Mouse (Mus musculus) kidney, adult 9 months (tissue): Measurements from ENCODE around the gene Cxcr2.

Source experiments
- DNase-seq: peaks from one replicate; pipeline ENCODE4 v3.0.0; 2022

The Cxcr2 gene

DNA sequence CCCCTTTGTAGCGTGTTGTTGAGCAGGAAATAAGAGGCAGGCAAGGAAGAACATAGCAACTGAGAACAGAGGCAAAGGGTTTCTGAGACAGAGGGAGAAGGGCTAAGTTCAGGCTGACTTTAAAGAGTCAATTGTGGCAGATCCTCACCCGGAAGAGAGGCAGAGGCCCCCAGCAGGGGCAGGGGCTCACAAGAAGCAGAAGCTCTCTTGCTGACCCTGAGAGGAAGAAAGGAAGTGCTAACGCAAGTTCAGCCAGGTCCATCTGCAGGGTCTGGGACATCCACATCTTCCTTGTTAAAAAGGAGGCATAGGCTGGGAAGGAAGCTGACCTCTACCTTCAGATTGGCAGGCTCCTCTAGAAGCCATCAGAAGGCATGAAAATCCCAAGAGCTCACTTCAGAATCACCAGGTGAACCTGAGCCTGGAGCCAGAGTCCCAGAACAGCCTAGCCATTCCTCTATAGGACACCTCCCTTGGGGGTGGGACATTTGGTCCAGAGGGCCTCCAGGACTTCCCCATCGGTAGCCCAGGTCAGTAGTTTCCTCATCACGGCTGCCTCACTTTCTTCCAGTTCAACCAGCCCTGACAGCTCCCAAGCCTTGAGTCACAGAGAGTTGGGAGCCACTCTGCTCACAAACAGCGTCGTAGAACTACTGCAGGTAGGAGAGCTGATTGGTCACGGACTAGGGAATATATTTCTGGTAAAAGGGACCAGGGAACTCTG lies at the start of gene Cxcr2:
Gene Cxcr2 (plus strand): TSS at position 529 of the 724 bp plus-strand sequence.
- DNase-seq: no peak

DNA sequence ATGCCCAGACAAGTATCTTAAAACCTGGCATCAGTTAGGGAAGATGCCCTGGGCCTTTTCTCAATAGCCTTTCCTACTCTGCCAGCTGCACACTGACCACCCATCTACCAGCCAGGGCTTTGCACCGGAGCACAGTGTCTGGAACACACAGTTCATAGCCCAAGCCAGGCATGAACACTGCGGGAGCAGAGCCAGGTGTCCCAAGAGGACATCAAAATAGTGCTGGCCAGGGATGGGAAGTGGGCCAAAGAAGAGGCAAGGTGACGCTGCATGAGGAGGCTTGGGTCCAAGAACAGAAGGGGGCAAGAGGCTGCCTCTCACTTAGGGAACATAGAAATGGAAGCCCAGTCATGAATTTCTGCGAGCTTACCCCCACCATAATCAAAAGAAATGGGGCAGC lies 48.1 kb upstream of the Cxcr2 start:
- DNase-seq: peak; percentile 73

DNA sequence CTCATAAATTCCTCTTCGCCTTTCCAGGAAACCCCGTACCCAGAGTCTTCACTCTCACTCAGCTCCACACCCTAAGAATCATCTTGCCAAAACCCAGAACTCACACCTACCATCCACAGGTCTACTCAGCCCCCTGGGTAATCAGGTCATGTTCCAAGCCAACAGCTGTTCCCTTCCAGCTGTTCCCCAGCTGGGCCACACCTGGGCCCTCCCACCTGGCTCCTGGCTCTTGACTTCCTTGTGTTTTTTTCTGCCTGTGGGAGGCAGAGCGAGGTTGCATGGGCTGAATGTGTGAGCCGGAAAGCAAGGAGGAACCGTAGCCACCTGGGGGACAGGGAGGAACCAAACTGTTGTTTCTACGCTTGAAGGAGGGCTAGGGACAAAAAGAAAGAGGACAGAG lies 47.6 kb upstream of the Cxcr2 start:
- DNase-seq: no peak

DNA sequence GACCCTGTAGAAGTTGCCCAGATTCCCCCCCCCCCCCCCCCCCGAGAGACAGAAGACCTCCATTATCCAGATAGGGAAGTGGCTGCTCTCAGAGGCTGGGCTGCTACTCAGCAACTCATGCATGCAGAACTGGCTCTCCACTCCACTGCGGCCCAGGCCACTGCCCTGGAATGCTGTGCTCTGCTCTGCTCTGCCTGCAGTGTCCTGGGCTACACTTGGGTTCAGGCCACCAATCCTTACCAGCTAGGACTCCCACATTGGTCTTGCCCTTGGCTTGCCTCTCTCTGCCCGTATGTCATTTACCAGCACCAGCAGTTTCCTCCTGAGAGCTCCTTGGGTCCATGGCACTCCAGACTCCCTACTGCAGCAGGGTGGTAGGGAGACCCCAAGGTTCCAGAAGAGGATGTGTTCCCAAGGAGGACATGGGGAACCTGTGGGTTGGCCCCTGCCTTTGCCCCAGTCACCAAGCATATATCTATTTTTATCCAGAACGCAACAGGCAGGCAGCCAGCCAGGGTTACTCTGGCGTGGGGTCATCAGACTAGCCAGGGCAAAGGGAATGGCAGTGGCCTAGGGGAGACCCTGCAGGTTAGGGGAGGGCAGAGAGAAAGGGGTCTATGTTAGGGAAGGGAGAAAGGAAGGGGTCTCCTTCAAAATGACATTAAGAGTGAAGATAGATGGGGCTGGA lies 45.7 kb upstream of the Cxcr2 start:
- peak; percentile 54 for DNase-seq

DNA sequence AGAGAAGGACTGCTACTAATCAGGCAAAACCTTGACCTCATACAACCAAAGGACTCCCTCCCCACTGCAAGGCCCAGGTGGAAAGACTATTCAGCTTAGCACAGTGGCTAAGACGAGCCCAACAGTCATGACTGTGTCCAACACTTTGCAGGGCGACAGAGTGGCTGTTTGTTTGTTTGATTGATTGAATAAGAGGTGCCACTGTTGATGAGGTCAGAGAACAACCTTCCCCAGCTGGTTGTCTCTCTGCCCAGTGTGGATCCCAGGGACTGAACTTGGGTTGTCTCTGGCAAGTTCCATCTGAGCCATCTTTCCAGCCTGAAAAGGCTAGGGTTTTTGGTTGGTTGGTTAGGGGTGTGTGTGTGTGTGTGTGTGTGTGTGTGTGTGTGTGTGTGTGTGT lies 44.1 kb upstream of the Cxcr2 start:
- no peak for DNase-seq

DNA sequence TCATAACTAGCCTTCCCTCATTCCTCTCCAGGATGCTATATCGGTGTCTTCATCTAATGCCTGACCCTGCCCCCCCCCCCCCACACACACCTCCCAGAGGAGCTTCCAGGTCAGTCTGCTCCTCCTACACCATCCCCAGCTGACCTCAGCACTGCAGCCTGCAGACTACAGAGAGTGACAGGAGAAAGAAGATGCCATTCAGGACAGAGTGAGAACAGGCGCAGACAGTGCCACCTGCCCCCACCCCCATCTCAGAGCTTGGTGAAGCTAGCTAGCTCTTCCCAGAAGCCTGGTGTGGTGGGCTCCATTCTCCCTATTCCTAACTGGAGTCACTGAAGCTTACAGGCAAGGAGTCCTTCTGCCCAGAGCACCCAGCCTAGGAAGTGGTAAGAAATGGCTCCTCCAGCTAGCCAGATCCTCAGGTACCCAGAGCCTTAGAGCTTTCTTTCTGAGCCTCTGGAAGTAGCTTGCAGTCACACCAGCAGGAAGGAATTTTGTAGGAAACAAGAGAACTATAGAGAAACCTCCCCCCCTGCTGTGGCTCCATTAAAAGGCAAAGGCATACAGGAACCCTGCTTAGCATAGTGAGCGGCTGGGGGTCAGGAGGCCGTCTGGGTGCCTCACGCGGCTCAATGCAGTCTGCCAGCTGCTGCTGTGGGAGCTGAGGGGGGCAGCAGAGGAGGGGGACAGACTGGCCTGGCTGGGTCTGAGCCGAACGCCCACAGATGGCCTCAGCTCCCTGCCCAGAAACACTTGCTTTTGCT lies 42.7 kb upstream of the Cxcr2 start:
- peak; percentile 50 for DNase-seq

DNA sequence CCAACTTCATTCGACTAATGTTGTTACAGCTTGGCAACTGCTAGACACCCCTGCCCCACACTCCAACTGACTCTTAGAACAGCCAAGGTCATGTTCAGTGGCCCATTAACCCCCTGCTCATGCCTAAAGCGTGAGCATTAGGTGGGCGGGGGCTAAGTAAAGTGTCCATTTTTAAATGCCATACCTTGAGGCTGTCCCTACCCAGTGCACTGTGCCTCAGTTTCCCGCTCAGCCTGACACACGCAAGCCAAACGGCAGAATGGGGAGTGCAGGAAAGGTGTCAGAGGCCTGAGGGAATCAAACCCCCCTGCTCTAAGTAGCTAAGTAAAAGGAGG lies 42.1 kb upstream of the Cxcr2 start:
- no peak for DNase-seq

DNA sequence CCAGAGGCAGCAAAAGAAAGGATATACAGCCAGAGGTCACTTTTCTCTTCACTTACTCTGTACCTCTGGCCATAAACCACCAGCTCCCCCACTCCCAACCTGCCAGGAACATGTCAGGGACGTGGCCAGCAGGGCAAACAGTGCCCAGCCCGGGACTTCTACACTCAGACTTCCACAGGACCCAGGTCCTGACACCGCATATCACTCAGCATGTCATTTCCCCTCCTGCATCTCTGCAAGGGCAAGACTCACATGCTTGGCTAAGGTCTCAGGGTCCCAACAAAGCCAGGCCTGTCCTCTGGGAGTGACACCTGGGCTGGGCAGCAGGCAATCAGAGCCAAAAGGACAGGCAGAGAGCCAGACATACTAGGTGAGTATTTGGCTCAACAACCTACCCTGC lies 40.7 kb upstream of the Cxcr2 start:
- no peak for DNase-seq

DNA sequence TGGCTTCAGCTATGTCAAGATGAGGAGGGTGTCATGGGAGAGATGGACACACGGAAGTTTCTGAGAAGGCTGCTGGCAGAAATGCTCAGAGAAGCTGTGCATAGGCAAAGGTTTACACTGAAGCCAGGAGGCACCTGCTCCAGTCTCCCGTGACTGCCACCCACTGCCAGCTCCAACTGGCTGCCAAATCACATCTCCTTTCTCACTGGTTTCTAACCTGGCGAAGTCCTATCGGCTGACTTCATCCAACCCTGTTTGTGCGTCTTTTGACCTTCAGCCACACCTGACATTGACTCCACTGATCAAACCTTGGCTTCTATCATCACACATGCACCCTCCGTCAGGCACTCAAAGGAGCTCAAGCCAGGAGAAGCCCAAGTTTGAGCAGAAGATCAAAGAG lies 35.9 kb upstream of the Cxcr2 start:
- DNase-seq: peak; percentile 49

DNA sequence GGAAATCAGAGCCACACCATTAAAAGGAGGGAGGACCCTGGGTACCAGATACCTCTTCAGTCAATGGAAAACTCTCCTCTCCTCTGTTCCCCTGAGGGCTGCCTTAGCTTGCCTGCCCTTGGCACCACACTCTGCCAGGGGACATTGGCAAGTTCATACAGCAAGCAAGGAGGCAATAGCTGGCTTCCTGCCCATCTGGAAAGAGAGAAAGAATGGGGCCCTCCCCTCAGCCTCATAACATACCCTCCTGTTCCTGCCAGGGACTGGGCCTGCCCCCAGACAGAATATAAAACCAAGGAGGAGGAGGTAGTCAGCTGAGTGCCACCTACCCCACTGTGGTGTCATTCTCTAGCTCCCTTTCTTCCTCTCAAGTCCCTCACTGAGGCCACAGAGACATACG lies 34.7 kb upstream of the Cxcr2 start:
- peak; percentile 50 for DNase-seq

DNA sequence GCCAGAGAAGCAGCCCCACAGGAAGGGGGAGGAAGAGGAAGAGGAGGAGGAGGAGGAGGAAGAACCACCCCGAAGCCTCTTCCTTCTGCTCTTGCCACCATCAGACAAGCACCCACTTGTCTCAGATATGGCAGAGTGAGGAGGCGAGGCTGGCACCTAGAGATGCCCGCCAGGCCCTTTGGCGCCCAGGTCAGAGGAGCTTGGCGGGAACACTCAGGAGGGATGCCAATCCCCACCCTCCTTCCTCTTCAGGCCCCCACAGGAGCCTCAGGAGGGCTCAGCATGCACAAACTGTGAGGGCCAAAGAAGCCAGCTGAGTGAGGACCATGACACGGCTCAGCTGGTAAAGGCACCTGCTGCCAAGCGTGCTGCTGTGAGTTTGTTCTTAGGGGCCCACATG lies 32.7 kb upstream of the Cxcr2 start:
- DNase-seq: no peak

DNA sequence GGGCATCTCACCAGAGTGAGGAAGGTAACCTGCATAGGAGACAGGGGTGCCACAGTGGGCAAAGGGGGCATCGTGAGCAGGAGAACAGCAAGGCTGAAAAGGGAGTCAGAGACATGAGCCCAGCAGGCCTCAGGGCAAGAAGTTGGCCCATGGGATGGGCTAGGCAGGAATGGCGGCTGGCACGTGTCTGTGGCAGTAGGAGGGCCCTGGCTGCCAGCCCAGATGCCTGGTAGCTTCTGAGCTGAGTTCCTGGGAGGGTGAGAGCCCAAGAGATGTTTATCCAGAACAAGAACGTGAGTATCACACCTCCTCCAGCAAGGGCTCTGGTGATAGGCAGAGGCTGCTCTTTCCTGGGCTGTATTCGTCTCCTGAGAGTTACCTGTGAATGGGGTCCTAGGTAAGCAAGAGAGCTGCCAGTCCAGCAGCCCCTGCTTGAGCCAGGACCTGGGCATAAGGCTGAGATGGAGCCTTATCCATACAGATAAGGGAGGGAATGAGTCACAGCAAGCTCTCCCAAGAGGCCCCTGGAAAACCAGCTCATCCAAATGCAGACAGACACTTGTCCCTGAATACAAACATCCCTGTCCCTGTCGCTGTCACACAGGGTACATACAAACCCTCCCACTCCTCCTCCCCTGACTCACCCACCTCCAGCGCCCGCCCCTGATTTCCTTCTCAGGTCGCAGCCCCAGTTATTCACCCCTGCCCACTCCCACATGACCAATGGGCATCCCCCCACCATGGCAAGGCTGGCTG lies 31.8 kb upstream of the Cxcr2 start:
- peak; percentile 89 for DNase-seq

DNA sequence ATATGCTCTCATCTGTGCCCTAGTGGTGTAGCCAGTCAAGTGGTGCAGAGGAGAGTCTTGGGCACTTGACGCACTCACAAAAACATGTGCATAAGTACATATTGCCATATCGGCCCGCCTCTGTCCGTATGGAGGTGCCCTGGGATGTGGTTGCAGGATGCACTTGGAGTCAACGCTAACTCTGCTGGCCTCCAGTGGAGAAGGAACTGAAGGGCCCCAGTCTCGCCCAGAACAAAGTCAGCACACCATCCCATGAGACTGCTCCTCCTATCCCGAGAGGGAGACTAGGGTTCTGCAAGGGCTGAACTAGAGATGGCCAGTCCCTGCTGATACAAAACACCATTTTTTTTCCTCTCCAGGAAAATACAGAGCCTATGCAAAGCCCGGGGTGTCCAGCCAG lies 30.6 kb upstream of the Cxcr2 start:
- no peak for DNase-seq

DNA sequence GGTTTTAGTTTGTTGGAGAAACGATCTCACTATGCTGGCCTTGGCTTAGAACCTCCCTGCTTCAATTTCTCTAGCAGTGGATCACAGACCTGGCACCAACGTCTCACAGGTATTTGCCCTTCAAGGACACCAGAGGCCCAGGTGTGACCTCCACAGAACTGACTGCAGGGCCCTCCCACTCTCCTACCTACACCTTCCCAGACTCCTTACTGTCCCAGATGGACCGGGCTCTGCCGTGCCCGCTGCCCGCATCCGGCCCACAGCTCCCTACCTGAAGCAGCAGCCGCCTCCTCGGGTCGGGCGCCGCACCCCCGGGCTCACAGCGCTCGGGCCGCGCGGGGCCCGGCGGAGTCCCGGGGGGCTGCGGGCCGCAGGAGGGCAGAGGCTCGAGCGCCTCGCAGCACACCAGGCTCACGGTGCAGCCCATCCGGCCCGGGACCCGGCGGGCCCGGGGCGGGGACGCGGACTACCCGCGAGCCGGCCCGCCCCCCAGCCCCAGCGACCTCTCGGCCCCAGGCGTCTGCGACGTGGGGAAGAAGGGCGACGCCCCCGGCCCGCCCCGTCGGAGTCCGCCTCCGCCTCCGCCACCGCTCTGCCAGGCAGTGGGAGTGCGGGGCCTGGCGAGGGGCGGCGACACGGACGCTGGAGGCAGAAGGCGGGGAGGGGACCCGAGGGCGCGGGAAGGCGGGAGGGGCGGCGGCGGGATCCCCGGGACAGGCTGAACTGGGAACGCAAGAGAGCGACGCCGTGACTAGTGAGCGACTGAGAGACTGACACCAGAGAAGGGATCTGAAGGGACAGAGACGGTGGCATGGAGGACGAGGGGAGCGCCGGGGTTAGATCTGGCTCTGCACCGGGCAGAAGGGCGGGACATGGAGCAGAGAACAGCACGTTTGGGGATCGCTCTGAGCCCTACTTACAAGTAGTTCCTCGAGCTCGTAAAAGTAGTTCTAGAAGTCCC lies 29.5 kb upstream of the Cxcr2 start, which contains the start of gene Tns1:
Gene Tns1 (minus strand): TSS at position 429 of the 961 bp plus-strand sequence.
- peak; percentile 53 for DNase-seq

DNA sequence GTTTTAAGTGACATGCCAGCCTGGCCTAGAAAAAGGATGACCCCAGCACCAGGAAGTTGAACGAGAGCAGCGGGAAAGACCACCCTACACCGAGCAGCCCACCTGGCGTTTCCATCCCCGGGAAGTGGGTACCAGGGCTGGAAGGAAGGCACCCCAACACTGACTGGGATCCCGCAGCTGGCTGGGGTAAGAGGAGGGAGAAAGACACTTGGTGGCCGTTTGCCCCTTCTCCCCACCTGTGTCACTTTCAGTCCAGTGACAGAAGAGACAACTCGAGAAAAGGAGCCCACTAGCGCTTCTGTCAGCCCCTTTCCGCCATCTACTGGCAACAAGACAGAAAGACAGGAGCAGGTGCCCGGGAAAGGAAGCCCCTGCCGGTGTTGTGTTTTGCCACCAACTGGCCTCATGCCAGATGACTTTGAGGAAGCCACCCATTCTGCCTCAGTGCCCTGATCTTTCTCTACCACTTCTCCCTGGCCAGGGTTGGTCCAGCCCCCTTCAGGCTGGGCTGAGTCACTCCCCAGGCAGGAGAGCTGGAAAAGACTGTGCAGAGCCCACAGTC lies 28.7 kb upstream of the Cxcr2 start, which contains the start of gene Rufy4:
Gene Rufy4 (plus strand): TSS at position 551 of the 562 bp plus-strand sequence.
- DNase-seq: peak; percentile 84

DNA sequence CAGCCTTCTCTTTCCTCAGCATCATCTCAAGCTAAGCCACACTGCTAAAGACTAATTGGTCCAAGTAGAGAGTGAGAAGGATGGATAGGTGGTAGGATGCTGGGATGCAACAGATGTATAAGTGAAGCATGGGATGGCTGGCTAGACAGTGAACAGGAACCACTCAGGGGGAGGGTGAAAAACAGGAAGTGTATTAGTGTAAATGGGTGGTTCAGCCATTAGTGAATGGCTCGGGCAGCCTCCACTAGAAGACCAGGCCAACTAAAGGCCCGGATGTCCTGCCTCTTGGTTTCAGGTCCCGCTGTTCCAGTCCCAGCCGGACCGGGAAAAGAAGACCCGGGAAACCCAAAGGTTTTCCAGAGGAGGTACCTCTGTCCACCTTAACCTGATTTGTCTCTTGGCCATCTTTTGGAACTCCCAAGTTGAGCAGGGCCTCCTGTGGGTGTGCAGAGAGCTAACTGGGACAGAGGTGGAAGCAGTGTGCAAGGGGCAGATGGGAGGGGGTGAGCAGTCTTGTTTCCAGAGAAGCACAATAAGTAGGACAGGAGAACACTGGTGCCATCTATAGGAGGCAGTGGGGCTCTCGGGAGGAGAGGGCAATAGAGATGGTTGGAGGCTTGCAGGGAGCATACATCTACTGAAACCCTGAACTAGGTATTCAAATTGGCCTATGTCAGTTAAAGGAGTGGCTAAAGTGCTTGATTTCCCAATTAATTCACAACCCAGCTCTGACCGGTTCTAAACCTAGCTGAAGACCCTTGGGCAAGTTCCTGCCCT lies 22.7 kb upstream of the Cxcr2 start:
- DNase-seq: no peak

DNA sequence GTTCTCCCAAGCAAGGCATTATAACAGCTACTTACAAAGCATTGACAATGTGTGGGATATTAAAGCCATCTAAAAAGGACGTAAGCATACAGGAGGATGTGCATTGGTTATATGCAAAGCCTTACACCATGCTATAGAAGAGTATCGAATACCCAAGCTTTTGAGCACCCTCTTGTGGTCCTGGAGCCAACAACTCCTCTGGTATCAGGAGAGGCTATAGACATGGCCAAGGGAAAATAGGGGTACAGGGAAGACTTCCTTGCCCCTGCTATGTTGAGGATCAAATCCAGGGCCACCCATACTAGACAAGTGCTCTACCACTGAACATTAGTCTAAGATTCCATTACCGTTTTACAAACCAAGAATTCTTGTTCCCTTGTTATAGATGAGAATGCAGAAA lies 21.8 kb upstream of the Cxcr2 start:
- no peak for DNase-seq

DNA sequence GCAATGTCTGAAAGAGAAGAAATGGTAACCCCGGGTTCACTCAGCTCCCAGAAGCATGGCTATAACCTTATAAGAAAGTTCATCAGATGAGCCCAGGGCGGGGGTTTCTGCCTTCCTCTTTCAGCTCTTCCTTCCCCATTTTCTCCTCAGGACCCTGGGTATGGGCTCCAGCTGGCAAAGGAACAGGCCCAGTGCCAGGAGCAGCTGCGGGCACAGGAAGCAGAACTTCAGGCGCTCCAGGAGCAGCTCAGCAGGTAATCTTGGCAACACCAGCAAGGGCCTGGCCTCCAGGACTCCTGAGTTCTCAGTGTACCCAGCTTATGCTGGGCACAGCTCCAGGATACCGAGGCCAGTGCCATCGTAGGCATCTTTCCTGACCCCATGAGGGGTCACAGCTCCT lies 19.8 kb upstream of the Cxcr2 start:
- DNase-seq: no peak

DNA sequence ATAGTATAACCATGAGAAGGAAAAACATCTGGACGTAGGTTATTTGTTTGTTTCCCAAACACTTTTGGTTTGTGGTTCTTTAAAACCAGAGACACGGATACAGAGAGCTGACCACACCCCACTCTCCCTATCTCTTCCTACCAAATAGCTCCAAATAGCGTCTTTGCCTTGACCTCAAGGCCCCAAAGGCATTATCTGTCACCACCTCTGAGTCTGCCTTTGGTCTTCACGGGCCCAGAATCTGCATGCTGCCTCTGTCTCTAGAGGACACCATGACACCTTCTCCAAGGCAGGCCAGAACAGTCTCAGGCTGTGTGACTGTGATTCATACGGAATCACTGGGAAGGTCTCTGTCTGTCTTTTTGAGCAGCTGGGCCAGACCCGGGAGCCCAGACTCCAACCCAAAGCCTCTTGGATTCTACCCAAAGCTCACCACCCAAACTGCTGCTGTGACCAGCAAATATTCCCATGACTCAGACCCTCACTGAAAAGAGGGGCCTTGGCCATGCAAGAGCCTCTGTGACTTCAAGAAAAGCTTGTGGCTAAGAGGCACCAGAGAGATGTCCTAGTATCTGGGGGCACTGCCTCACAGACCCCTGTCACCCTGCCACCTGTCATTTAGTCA lies 18.4 kb upstream of the Cxcr2 start:
- DNase-seq: no peak

DNA sequence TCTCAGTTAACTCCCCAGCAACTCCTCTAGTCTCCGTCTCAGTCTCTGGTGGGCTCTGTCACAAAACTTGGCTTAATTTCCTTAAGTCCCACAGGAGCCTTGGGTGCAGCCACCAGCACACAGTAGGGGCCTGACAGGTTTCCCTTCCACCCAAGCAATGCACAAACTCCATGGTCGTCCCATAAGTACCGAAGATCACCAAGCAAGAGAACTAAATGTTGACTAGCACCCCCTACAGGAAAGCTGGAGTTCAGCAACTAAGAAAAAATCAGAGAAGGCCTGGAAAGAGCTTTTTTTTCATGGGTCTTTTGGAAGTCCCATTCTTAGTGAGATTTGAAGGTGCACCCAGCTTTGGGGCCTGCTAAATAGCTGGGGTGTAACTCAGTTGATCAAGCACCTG lies 14.4 kb upstream of the Cxcr2 start:
- peak; percentile 33 for DNase-seq
